ENCODE assay signal across 10 mouse cellular contexts in the genomic region with DNA sequence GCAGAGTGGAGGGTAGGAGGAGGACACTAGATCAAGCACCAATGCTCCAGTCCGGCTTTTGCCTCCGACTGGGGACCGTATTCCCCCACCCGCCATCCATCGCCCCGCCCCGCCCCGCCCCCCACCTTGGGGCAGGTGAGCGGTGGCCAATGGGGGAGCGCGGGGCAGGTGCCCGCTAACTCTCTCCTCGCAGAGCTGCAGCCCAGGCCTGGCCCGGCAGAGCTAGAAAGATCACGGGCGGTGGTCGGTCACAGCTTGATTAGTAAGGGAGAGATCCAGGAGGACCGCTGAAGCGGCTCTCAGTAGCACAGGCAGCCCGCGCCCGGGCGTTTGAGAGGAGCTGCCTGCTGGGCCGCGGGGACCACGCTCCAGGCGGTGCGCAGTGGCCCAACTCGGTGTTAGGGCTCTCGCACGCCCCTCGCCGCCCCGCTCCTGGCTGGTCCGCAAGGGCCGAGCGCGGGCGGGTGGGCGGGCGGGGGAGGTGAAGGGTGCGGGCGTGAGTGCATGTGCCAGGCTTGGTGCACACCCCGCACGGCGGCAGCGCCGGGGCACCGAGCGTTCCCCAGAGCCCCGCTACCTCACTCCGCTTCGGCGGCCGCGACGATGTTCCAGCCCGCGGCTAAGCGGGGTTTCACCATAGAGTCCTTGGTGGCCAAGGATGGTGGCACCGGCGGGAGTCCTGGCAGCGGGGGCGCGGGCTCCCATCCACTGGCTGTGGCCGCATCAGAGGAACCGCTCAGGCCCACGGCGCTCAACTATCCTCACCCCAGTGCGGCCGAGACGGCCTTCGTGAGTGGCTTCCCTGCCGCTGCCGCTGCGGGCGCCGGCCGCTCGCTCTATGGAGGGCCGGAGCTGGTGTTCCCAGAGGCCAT. TPM values are rescaled to one million over a fixed set of nuclear protein-coding genes. Genes with fewer than 3 reads are reported as not detected.
DNase-seq lines count a peak whose midpoint lies in the region; ATAC-seq and TF ChIP-seq lines count a peak whose summit lies in the region.
"Had no signal": no experiment of that assay in that cellular context is flagged by ENCODE, and none has a peak within 500 bp of the region (broad histone marks: within the 10 kb centered on the region; RNA-seq: fewer than 3 reads in every experiment).

A gene (plus strand): TSS at position 99 of the 872 bp plus-strand sequence.

- peak; percentile 65; the same call in 1 of the 2 replicates for ATAC-seq in hindbrain, embryonic 13.5 days (ENCODE audit: low FRiP score)
- ATAC-seq in lung, embryonic 16.5 days (ENCODE audit: low read depth): peak; percentile 72

- H3K9ac ChIP-seq in hindbrain, embryonic 13.5 days: peak within 1 kb of the TSS; percentile 56; the same call in 1 of the 2 replicates
- no peak within 1 kb of the TSS for H3K9ac ChIP-seq in lung, embryonic 16.5 days (ENCODE audit: low read length)

- no peak for TF ChIP-seq CTCF in cerebellum, adult 2 months (IDR thresholded peaks at IDR 0.05; ENCODE audit: borderline replicate concordance, insufficient read depth, low read depth, low read length)

- H3K4me2 ChIP-seq in hindbrain, embryonic 13.5 days: peak within 1 kb of the TSS; percentile 58
- H3K4me2 ChIP-seq in lung, embryonic 16.5 days (ENCODE audit: low read depth, low read length): peak within 1 kb of the TSS; percentile 62

- H3K4me1 ChIP-seq in cerebellum, adult 2 months (ENCODE audit: control insufficient read depth, insufficient read depth, low read length): peaks cover 9% of the 10 kb centered on the region; the same call in 1 of the 2 replicates
- peaks cover 44% of the 10 kb centered on the region for H3K4me1 ChIP-seq in hindbrain, embryonic 13.5 days (replicated peaks)
- H3K4me1 ChIP-seq in lung, embryonic 16.5 days (replicated peaks; ENCODE audit: control insufficient read depth, insufficient read depth, low read length): peaks cover 19% of the 10 kb centered on the region

- H3K9me3 ChIP-seq in hindbrain, embryonic 13.5 days: no peaks in the 10 kb centered on the region
- H3K9me3 ChIP-seq in lung, embryonic 16.5 days (ENCODE audit: control insufficient read depth, low read length): no peaks in the 10 kb centered on the region

- TF ChIP-seq POLR2A in cerebellum, adult 2 months (IDR thresholded peaks at IDR 0.05; ENCODE audit: borderline replicate concordance, insufficient read depth, low read length): no peak

- under 1% methylated on average over 81 of the region's 81 CpGs for WGBS in cerebellum, adult 2 months
- WGBS in hindbrain, embryonic 13.5 days: under 1% methylated on average over 65 of the region's 81 CpGs
- under 1% methylated on average over 58 of the region's 81 CpGs for WGBS in lung, embryonic 16.5 days

- no peaks in the 10 kb centered on the region for H3K36me3 ChIP-seq in hindbrain, embryonic 13.5 days
- no peaks in the 10 kb centered on the region for H3K36me3 ChIP-seq in lung, embryonic 16.5 days (ENCODE audit: control insufficient read depth, insufficient read depth, low read length)

- peak; percentile 17 to 32 for DNase-seq in cerebellum, adult 2 months
- DNase-seq in cerebellum, adult 11-12 months: no peak
- DNase-seq in embryo, embryonic 11 days: peak; percentile 77
- peak; percentile 70 to 74 for DNase-seq in layer of hippocampus, postnatal 14 days (ENCODE audit: low spot score in 2 of 2)
- DNase-seq in right cerebral cortex, postnatal 14 days: peak; percentile 66
- DNase-seq in gastrocnemius, adult 18-20 months (ENCODE audit: low spot score): no peak

- peaks cover 18% of the 10 kb centered on the region; the same call in 1 of the 2 replicates for H3K27me3 ChIP-seq in cerebellum, adult 2 months (ENCODE audit: control insufficient read depth, insufficient read depth, low read length)
- H3K27me3 ChIP-seq in hindbrain, embryonic 13.5 days: peaks cover 94% of the 10 kb centered on the region
- H3K27me3 ChIP-seq in lung, embryonic 16.5 days (ENCODE audit: control insufficient read depth, insufficient read depth, low read depth, low read length): peaks cover 82% of the 10 kb centered on the region

- H3K27ac ChIP-seq in cerebellum, adult 2 months (ENCODE audit: insufficient read depth, low read length): no peak within 1 kb of the TSS
- no peak within 1 kb of the TSS for H3K27ac ChIP-seq in hindbrain, embryonic 13.5 days
- no peak within 1 kb of the TSS for H3K27ac ChIP-seq in lung, embryonic 16.5 days (ENCODE audit: low read length)

- peak within 1 kb of the TSS; percentile 48 for H3K4me3 ChIP-seq in cerebellum, adult 2 months (replicated peaks; ENCODE audit: insufficient read depth, low read depth, low read length)
- peak within 1 kb of the TSS; percentile 36 for H3K4me3 ChIP-seq in hindbrain, embryonic 13.5 days
- peak within 1 kb of the TSS; percentile 45 for H3K4me3 ChIP-seq in lung, embryonic 16.5 days (ENCODE audit: low read length)
- H3K4me3 ChIP-seq: erythroblast, embryonic 14.5 days had no signal

RNA-seq across cellular contexts. Expression of the gene that starts here (rescaled TPM):
- 0.11 and 0.19 TPM in 2 replicates for polyA plus RNA-seq in cerebellum, adult 2 months (2012; rRNA removed)
- polyA plus RNA-seq in hindbrain, embryonic 13.5 days (2015; fragmentation: Nextera tagmentation; extraction: Ambion mirVana): not detected in 2 replicates
- total RNA-seq in layer of hippocampus, postnatal 14 days (2021): 10 to 100 TPM; 22.8 to 22.9 TPM
- polyA plus RNA-seq in lung, embryonic 16.5 days (2015; fragmentation: Nextera tagmentation; extraction: Ambion mirVana): not detected in 2 replicates
- total RNA-seq in gastrocnemius, adult 18-20 months (2021): not detected
- polyA plus RNA-seq: erythroblast, embryonic 14.5 days; spleen, adult 2 months had no signal

Comparison
In these comparisons a context has a peak if more than half of its experiments do, and no peak if none do; other contexts are left out.
1. RNA of the gene that starts here (total RNA-seq): 22.8 to 22.9 TPM in layer of hippocampus, postnatal 14 days; not detected in gastrocnemius, adult 18-20 months; every median in the first group is over 10 times any median in the second.
2. Peak in DNase-seq and H3K4me3 ChIP-seq in cerebellum, adult 2 months; RNA of the gene not detected or under 1 TPM.
3. Peak in ATAC-seq, H3K4me3 ChIP-seq, H3K9ac ChIP-seq and H3K4me2 ChIP-seq in hindbrain, embryonic 13.5 days; RNA of the gene not detected or under 1 TPM.
4. Peak in ATAC-seq, H3K4me3 ChIP-seq and H3K4me2 ChIP-seq in lung, embryonic 16.5 days; RNA of the gene not detected or under 1 TPM.
5. DNase-seq: peak in embryo, embryonic 11 days (single experiment), layer of hippocampus, postnatal 14 days (2 of 2) and right cerebral cortex, postnatal 14 days (single experiment); none in cerebellum, adult 11-12 months (single experiment) and gastrocnemius, adult 18-20 months (single experiment).
6. Peak in every context shown above with its lines, with median percentiles within 50 percentile points of each other: H3K4me3 ChIP-seq.